Mouse (Mus musculus) ES-Bruce4 (cell line): ENCODE measurements around the gene Gm13698.
"Not testable (repeated sequence)": the region's sequence is repeated elsewhere in the genome, so short reads cannot be mapped to it uniquely, and the experiment has no call there.

Source experiments
- CTCF ChIP-seq: IDR thresholded peaks from one replicate; pipeline ENCODE4 v1.8.1; 2011; ENCODE audit warnings: low read depth, low read length
- EP300 ChIP-seq: IDR thresholded peaks from 2 replicates; pipeline ENCODE4 v1.6.1; 2011; ENCODE audit warnings: low read depth, low read length; ENCODE audit not compliant: insufficient read depth
- POLR2A ChIP-seq: IDR thresholded peaks from one replicate; pipeline ENCODE4 v1.8.1; 2011; ENCODE audit warnings: low read length; ENCODE audit not compliant: insufficient read depth

- not testable (repeated sequence) for TF ChIP-seq CTCF, EP300, POLR2A
Observed at GRCm38 (mm10) chr2:83961203-83961602, 5.7 kb downstream of the Gm13698 start, which contains the start of gene Gm13693.
